Mouse (Mus musculus) small intestine, adult 10 weeks (tissue): Measurements from ENCODE around the gene Tatdn3. TPM values are rescaled to one million over a fixed set of nuclear protein-coding genes. Genes with fewer than 3 reads are reported as not detected.

Experiments
- polyA plus RNA-seq: library from polyadenylated mRNA; stranded (reverse); fragments of 350-450 nt; fragmentation: Illumina TruSeq; extraction: RNeasy Lipid Tissue Mini Kit (QIAGEN cat#74804); gene quantifications from one replicate; pipeline ENCODE4 v1.2.3, GENCODE M21; 2014; ENCODE audit warnings: low replicate concordance

Gene Tatdn3
- polyA plus RNA-seq: 15.5 TPM

DNA sequence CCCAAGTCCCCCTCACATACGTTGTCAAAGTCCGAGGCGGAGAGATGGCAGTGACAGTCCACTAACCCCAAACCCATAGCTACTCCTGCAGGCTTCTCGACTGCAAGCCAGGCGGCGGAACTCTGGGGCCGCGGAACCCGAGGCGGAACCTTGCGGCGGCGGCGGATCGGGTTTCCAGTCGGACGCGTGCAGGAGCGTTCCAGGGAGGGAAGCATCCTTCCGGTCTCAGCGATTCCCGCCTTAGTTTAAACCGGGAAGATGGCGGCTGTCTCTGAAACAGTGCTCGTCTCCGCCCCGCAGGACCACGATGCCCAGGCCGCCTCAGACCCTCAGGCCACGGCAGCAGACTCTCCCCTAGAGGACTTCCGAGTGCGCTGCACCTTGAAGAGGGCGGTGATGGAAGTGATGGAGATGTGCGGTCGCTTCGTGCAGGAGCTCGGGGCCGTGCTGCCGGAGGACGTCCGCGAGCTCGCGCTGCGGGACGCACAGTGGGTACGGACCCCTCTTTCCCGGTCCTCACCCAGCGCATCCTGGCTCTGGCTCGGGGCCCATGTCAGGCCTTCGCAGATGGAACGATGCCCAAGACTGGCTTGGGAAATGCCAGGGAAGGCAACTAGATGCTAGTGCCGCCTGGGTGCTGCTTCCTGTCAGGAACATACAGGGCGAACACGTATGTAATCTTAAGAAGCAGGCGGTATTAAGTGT lies at the start of gene Tatdn3, which contains the start of gene Nsl1:
Gene Tatdn3 (minus strand): TSS at position 152 of the 705 bp plus-strand sequence.
Gene Nsl1 (plus strand): TSS at position 232 of the 705 bp plus-strand sequence.

DNA sequence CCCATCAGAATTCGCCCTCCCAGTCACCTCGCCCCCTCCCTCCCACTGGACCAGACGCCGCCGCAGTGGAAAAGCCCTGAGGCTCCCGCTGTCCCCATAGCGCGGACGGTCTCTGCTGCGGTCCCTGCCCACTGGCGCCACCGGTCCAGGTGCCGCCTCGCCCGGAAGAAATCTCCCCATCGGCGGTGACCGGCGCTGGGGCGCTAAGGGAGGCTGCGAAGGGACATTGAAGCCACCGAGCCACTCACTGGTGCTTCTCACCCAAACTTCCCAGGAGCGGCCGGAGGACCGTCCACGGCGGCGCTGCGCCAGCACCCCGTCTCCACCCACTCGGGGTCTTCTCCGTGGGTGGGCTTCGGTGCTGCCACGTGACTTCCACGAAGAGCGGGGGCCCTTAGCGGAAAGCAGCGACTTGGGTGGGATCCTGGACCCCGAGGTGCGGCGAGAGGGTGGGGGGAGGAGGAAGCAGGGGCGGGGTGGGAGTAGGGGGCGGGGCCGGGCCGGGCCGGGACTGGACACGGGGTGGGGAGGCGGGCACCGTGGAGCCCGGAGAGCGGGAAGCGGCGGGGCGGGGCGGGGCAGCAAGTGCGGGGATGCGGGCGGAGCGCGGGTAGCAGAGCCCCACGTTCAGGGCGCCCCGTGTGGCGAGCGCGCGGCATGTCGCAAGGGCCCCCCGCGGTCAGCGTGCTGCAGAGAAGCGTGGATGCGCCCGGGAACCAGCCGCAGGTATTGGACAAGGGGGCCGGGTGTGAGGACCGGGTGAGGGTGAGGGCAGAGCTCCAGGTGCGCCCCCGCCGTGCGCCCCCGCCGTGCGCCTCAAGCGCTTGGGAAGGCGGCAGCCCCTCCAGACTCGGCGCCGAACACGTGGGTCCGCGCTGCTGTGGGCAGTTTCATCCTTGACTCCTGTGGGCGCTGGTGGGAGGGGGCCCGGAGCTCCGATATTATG lies 35.3 kb upstream of the Tatdn3 start, which contains the start of gene Batf3:
Gene Batf3 (plus strand): TSS at position 46 of the 946 bp plus-strand sequence.

DNA sequence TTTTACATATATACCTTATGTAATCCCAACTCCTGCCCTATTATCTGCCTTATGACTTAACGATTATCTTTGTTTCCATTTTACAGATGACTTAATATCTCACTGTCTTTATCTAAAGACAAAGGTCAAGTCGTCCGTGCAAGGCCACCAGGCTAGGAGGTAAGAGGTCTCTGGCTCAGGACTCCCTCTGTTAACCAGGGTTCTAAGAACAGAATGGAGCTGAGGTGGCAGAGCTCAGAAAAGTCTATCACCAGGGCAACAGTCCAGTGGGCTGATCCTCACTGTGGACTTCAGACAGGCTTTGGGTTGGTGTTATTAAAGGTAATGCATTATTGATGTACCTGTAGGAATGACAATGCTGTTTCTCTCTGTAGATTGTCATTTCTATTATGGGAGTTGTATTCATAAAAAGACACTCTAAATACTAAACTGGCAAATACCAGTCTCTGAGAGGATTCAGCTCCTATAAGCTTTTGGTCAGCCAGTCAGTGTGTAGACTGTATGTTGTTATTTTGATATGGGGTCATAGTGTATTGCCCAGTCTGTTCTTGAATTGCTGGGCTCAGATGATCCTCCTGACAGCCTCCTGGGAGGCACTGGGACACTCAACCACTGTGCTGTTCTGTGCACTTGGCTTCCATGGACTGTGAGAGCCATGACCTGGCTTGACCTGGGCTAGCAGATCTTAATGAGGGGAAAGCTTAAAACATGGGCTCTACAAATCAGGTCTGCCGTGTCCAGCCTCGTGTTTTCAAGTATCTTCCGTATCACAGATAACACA lies 26.0 kb downstream of the Tatdn3 start, which contains the start of gene Spata45:
Gene Spata45 (plus strand): TSS at position 86 of the 781 bp plus-strand sequence.

DNA sequence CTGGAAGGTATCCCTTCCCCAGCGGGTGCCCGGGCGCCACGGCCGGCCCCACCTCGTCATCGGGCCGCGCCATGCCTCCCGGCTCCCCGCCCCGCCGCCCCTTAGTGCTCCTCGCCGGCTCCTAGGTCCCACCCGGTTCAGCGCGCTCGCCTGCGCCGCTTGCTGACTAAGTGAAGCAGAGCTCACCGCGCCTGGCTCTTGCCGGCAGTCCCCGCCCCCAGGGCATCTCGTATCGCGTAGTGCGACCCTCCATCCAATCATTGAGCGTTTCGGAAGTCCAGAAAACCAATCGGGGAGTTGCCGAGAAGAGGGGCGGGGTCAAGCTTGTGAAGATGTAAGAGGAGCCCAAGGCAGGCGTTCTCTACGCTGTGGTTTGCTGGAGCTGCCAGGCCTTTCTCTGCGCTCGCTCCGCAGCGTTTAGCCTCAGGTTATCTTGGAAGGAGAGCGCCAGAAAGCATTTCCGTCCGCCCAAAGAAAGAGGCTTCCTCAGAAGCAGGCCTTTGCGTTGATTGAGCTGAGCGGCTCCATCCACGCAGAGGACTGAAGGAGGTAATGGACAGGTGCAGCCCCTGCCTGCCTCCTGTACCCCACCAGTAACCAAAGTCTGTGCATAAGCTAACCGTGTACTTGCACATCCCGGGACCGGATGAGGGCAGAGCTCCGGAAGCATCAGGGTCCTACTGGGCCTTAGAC lies 36.6 kb downstream of the Tatdn3 start, which contains the start of gene Flvcr1:
Gene Flvcr1 (minus strand): TSS at position 138 of the 693 bp plus-strand sequence.

Other genes with a start within 250 kb of the Tatdn3 start
- gene Rps6kc1, start 151.2 kb downstream of the Tatdn3 start, polyA plus RNA-seq: 5.0 TPM
- gene Angel2, start 137.8 kb downstream of the Tatdn3 start, polyA plus RNA-seq: 73.9 TPM
- gene Vash2, start 83.6 kb downstream of the Tatdn3 start, polyA plus RNA-seq: 0.37 TPM
- gene Flvcr1, start 36.8 kb downstream of the Tatdn3 start, polyA plus RNA-seq: 319 TPM
- not detected for gene Spata45, start 26.3 kb downstream of the Tatdn3 start, polyA plus RNA-seq
- gene Nsl1, start 80 bp upstream of the Tatdn3 start, polyA plus RNA-seq: 0.74 TPM
- gene Batf3, start 34.9 kb upstream of the Tatdn3 start, polyA plus RNA-seq: 0.78 TPM
- gene Fam71a, start 101.9 kb upstream of the Tatdn3 start, polyA plus RNA-seq: not detected
- gene Atf3, start 155.1 kb upstream of the Tatdn3 start, polyA plus RNA-seq: 5.0 TPM